Mouse (Mus musculus): ENCODE measurements around the gene Snai1.

DNA sequence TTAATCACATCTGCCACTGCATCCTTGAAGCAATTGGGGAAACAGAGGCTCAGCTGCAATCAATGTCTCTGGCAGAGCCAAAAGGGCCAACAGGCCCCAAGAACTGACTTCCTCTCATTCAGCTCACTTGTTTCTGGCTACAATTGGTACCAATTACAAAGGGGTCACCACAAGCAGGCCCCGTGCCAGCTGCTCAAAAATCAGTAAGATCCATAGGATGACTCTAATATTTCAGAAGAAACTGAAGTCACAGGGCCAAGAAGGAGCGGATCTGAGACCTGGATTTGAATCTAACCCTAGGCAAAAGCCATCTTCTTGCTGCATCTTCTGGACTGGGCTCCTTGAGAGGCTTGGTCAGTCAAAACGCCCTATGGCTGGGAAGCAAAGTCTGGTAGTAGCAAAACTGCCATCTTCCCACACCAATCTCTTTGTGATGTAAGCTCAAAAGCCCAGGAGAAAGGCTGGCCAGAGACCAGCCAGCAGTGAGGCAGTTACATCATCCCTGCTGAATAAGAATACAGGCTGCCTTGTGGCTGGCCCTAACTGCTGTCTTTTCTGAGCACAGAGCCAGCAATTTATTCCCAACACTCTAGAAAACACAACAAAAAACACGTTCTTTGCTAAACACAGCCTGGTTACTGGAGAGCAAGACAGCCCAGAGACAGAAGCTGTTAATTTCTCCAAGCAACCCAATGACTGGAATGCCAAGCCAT lies 47.0 kb upstream of the Snai1 start:
- no peak for TF ChIP-seq CTCF (conservative IDR thresholded peaks at IDR 0.05; ENCODE audit: low read length)
- TF ChIP-seq POU5F1 (IDR thresholded peaks at IDR 0.05; ENCODE audit: borderline replicate concordance, low read length): no peak
- no peak for TF ChIP-seq NANOG (IDR thresholded peaks at IDR 0.05; ENCODE audit: borderline replicate concordance, low read length)

Data from E14TG2a.4 (cell line).